Mouse (Mus musculus) cerebral cortex, adult 2 months (tissue): Measurements from ENCODE around the gene Stmnd1.

Experiments
- WGBS: fragments of 180-500 bp; shearing (Covaris S2); methylation state at CpG from one replicate; pipeline ENCODE4 v1.1.7; 2018; 5-methylcytosine and 5-hydroxymethylcytosine counted together

Gene Stmnd1

GRCm38 (mm10) chr13:46273453-46274110, at the start of gene Stmnd1:
Stmnd1 (plus strand) TSS chr13:46273721.
- whole genome bisulfite sequencing: 47% methylated on average over 7 of the region's 8 CpGs

- WGBS: 65% methylated on average over 2 of the region's 2 CpGs
Measured at GRCm38 (mm10) chr13:46226956-46227355, 46.6 kb upstream of the Stmnd1 start.

DNA sequence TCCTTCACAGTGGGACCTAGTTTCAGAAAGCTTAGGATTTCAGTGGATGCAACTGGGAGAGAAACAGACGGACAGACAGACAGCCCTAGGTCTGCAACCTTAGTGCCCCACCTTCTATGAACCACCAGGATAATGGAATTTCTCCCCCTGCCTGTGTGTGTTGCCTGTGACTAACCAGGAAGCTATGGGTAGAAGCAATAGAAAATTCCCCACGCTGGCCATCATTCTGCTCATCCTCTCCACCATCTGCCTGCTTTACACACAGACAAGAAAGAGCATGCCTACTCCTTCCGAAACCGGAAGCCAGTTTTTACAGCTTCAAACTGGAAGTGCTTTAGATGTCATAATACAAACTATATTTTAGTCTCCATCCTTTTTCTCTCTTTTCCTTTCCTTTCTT, 46.0 kb upstream of the Stmnd1 start:
- 66% methylated on average over 4 of the region's 4 CpGs for WGBS

DNA sequence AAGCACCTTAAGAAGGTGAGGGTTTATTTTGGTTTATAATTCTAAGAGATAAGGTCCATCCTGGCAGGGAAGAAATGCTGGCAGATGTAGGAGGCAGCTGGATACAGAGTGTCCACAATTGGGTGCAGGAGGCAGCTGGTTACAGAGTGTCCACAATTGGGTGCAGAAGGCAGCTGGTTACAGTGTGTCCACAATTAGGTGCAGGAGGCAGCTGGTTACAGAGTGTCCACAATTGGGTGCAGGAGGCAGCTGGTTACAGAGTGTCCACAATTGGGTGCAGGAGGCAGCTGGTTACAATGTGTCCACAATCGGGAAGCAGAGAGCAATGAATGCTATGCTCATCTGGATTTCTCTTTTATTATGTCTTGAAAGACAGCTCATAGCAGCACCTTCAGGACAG, 44.8 kb upstream of the Stmnd1 start:
- 97% methylated on average over 1 of the region's 1 CpGs for WGBS

- WGBS: 70% methylated on average over 5 of the region's 5 CpGs
Measured at GRCm38 (mm10) chr13:46231514-46232085, 41.9 kb upstream of the Stmnd1 start.

DNA sequence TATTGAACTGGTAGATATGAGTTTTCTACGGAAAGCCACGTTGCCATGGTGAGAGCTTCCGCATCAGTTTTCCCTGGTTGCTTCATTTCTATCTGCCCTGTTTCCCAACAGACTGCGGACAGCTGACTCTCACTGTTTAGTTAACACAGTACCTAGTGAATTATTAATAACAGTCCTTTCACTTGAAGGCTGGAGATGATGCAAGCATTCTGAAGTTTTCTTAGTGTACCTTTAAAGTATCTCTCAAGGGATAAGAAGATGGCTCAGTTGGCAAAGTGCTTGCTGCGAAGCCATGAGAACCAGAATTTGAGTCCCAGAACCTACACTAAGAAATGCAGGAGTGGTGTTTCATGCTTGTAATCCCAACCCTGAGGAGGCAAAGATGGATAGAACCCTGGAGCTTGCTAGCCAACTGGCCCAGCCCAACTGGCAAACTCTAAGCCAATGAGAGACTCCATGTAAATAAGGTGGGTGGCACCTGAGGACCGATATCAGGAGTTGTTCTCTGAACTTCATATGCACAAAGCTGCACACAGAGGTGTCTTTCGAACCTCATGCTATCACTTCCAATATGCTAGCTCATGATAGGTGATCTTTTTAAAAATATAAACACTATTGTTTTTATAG, 35.7 kb upstream of the Stmnd1 start:
- 80% methylated on average over 7 of the region's 7 CpGs for WGBS

- WGBS: 61% methylated on average over 7 of the region's 7 CpGs
Measured at GRCm38 (mm10) chr13:46238796-46239195, 34.7 kb upstream of the Stmnd1 start.

- 29% methylated on average over 9 of the region's 9 CpGs for WGBS
Measured at GRCm38 (mm10) chr13:46241391-46242188, 31.9 kb upstream of the Stmnd1 start.

- WGBS: 48% methylated on average over 3 of the region's 3 CpGs
Measured at GRCm38 (mm10) chr13:46253753-46254152, 19.8 kb upstream of the Stmnd1 start.

DNA sequence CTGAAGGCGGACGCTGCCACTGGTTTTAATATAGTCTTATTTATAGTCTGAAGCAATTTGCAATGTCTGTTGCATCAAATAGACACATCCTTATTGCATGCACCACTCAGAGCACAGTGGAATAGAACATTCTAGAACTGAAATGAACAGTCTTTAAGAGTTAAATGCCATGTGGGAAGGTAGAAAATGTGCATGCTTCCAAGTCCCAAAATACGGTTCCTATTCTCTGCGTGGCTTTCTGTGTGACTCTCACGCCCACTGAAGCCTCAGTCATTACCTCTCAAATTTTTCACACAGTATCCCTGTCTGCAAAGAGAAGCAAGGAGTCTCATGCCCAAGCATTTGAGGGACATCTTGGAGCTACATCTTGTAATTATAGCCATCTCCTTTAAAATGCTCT, 19.4 kb upstream of the Stmnd1 start:
- 55% methylated on average over 5 of the region's 5 CpGs for WGBS

DNA sequence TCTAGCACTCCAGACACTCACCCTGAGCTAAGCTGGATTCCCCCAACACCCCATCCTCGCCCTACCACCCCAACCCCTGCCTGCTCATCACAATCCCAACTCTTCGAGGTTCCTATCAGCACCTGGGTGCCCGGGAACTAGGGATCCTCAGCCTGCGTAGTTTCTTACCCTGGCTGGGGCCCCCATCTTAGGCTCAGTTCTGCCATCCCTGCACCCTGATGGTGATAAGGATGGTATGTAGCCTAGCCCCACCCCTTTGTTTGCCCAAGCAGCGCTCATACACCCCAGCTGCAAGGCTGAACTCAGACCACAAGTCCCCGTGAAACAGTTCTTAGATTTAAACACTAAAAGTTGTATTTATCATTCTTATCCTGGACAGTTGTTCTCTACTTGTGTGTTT, 17.9 kb upstream of the Stmnd1 start:
- WGBS: 79% methylated on average over 6 of the region's 6 CpGs

- WGBS: 8% methylated on average over 4 of the region's 4 CpGs
Measured at GRCm38 (mm10) chr13:46257847-46258246, 15.7 kb upstream of the Stmnd1 start.

DNA sequence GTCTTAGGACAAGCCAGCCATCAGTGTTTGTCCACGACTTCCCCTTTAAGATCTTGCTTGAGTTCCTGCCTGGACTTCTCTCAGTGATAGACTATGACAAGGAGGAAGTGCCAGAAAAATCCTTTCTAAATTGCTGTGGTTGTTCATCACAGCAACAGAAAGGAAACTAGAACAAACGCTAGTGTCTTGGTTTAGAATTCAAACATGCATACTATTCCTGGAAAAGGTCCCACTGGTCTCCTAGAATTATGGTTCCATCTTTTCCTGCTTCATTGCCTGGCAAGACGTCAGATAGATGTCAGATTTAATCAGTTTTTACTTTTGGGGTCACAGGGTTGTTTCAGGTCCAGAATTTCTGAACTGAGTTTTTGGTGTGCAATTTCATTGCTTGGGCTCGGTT, 14.0 kb upstream of the Stmnd1 start:
- WGBS: 51% methylated on average over 4 of the region's 4 CpGs

GRCm38 (mm10) chr13:46261244-46261643, 12.3 kb upstream of the Stmnd1 start:
- 87% methylated on average over 3 of the region's 3 CpGs for WGBS

DNA sequence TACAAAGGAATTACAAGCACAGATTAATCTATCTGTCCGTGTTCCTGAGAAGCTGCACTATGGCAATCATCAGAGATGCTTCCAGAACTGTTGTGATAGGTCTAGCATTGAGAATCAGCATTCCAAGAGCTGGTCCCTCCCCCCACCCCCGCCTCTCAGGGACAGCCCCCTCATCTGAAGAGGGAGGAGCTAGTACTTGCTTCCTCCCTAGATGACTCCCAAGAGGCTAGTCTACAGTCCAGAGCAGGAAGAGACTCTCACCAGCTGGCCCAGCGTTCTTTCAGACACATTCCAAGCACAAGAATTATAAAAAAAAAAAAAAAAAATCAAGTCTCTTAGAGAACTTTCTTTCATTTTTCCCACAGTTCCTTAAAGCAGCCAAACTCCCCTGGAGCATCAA, 5.2 kb upstream of the Stmnd1 start:
- 26% methylated on average over 3 of the region's 3 CpGs for WGBS

- WGBS: 20% methylated on average over 7 of the region's 7 CpGs
Measured at GRCm38 (mm10) chr13:46268815-46269445, 4.6 kb upstream of the Stmnd1 start.

GRCm38 (mm10) chr13:46272811-46273452, 589 bp upstream of the Stmnd1 start:
- WGBS: 21% methylated on average over 17 of the region's 17 CpGs

DNA sequence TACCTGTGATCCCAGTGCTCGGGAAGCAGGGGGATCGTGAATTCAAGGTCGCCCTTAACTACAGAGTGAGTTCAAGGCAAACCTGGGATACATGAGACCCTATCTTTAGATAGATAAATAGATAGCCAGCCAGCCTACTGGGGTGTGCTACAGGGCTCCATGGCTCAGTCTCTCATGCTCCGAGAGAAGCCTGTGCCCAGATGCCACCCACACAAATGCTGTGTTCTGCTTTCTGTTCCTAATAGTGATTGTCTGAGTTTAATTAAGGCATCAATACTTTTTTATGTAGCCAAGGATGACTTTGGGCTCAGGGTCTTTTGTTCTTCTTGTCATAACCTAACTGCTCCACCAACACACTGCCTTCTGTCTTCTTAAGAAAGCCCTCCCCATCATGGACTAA, 2.2 kb downstream of the Stmnd1 start:
- 86% methylated on average over 4 of the region's 4 CpGs for WGBS

- WGBS: 93% methylated on average over 2 of the region's 2 CpGs
Measured at GRCm38 (mm10) chr13:46282543-46282942, 9.0 kb downstream of the Stmnd1 start.

- 79% methylated on average over 8 of the region's 8 CpGs for WGBS
Measured at GRCm38 (mm10) chr13:46287801-46288200, 14.3 kb downstream of the Stmnd1 start.

DNA sequence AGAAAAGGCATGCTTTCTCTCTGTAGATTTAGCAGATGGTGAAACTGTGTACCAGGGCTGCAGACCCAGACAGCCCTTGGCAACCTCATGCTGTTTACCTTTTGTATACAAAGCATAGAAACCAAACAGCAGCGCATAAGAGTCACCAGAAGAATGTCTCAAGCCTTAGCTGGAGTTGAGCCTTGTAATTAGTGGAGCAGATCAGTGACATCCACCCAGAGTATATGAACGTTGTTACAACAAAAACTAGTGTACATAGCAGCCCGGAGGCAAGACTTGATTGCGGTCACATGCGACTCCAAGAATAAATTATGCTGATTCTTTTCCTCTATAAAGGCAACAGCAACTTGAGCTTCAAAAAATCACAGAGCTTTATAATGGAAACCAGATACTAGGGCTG, 14.9 kb downstream of the Stmnd1 start:
- WGBS: 81% methylated on average over 5 of the region's 5 CpGs

DNA sequence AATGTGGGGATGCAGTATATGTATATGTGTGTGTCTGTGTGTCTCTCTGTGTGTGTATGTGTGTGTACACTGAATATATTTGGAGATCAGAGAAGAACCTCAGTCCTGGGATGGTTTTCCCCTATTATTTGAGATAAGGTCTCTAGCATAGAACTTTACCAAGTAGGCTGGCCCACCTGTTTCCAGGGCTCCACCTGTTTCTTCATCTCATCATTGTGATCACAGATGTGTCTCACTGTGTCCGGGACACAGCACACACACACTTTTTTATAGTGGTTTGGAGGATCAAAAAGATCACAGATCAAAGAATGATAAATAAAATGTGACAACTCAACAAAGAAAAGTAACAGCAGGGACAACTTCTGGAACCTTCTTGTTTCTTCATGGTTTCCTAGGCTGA, 17.0 kb downstream of the Stmnd1 start:
- WGBS: 79% methylated on average over 1 of the region's 1 CpGs
